Mouse (Mus musculus) intestine, embryonic 14.5 days (tissue): ENCODE measurements at regions not wholly inside any gene's neighbourhood (a gene's known extent, or its start where the extent isn't known, plus 50 kb on each side); places are given as distances from the start of the nearest gene placed in this dataset.

Experiments
- ATAC-seq: fragments of 200-750 bp; cut with Nextera tagmentation; replicated peaks from 2 replicates; pipeline ENCODE4 v1.8.0; 2017; ENCODE audit warnings: low read depth, moderate number of reproducible peaks, moderate TSS enrichment, moderate library complexity; ENCODE audit not compliant: low FRiP score, low TSS enrichment
- DNase-seq: peaks from one replicate; pipeline ENCODE4 v3.0.0-alpha.2; 2018; ENCODE audit warnings: low spot score
- H3K27ac ChIP-seq: fragments of 300-500 bp; sonication (generic); 2 replicates; pipeline ENCODE4 v1.5.1; 2014; ENCODE audit warnings: low read depth, mild to moderate bottlenecking, control low read depth
- H3K27me3 ChIP-seq: fragments of 300-500 bp; sonication (generic); replicated peaks from 2 replicates; pipeline ENCODE4 v1.6.1; 2014; ENCODE audit warnings: low read length, control low read depth; ENCODE audit not compliant: control insufficient read depth, insufficient read depth
- H3K36me3 ChIP-seq: fragments of 300-500 bp; sonication (generic); 2 replicates; pipeline ENCODE4 v1.6.1; 2014; ENCODE audit warnings: low read length, control low read depth; ENCODE audit not compliant: control insufficient read depth, insufficient read depth
- H3K4me1 ChIP-seq: fragments of 300-500 bp; sonication (generic); replicated peaks from 2 replicates; pipeline ENCODE4 v1.6.1; 2014; ENCODE audit warnings: low read length, control low read depth, mixed read lengths; ENCODE audit not compliant: control insufficient read depth, insufficient read depth
- H3K4me2 ChIP-seq: fragments of 300-500 bp; sonication (generic); 2 replicates; pipeline ENCODE4 v1.6.1; 2014; ENCODE audit warnings: low read length
- H3K4me3 ChIP-seq: fragments of 300-500 bp; sonication (generic); 2 replicates; pipeline ENCODE4 v1.5.1; 2014; ENCODE audit warnings: low read depth, low read length, control low read depth, mixed read lengths
- H3K9ac ChIP-seq: fragments of 300-500 bp; sonication (generic); 2 replicates; pipeline ENCODE4 v1.6.1; 2014; ENCODE audit warnings: mild to moderate bottlenecking, low read length
- H3K9me3 ChIP-seq: fragments of 300-500 bp; sonication (generic); 2 replicates; pipeline ENCODE4 v1.6.1; 2016; ENCODE audit warnings: low read length, control low read depth; ENCODE audit not compliant: control insufficient read depth
- WGBS: fragments of 180-500 bp; shearing (Covaris S2); extraction: QIAGEN DNeasy Blood & Tissue Kit; methylation state at CpG from one replicate; pipeline ENCODE4 v1.1.7; 2014; 5-methylcytosine and 5-hydroxymethylcytosine counted together

DNA sequence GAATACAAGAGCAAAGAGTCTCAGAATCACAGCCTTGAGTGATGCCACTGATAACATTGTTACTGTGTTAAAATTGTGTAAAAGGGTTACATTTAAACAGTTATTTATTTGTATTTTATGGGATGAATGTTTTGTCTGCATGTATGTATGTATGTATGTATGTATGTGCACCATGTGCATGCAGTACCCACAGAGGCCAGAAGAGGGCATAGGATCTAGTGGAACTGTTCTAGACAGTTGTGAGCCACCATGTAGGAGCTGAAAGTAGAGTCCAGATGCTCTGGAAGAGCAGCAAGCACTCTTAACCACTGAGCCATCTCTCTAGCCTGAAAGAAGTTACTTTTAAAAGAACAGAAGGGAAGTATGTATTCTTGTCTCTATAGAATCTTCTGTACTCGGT is 442.5 kb downstream of the Tmem132b start:
- Histone ChIP-seq H3K9ac (no peak overlapping the region), H3K36me3 (no peaks in the 10 kb centered on the region), H3K4me3 (no peak overlapping the region), H3K4me2 (no peak overlapping the region), H3K9me3 (peaks cover 7% of the 10 kb centered on the region; the same call in 1 of the 2 replicates), H3K27me3 (no peaks in the 10 kb centered on the region), H3K4me1 (no peaks in the 10 kb centered on the region), H3K27ac (no peak overlapping the region)
- 79% methylated on average over 1 of the region's 1 CpGs for WGBS
- no peak for ATAC-seq
- no peak for DNase-seq

DNA sequence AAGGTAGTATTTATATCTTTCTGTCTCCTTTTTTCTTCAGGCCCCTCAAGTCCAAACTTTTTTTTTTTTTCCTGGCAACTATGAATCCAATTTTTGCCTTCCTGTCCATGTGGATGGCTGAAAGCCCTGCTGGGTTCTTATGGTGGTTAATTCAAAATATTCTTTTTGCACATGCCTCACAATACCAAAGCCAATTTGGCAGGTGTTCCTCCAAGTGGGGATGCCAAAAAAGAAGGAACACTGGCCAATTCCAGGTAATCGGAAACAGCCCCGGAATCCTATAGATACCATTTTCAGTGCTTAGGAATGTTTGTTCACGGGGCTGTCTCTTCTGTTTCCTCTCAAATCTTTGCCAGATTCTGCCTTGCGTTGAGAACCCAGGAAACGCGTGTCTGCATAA is 448.2 kb downstream of the Tmem132b start:
- H3K4me1 ChIP-seq, result no peaks in the 10 kb centered on the region
- H3K36me3 ChIP-seq, result no peaks in the 10 kb centered on the region
- no peak overlapping the region for H3K4me2 ChIP-seq
- WGBS, result 86% methylated on average over 6 of the region's 6 CpGs
- ATAC-seq, result no peak
- no peak overlapping the region for H3K4me3 ChIP-seq
- H3K9ac ChIP-seq, result no peak overlapping the region
- H3K27me3 ChIP-seq, result no peaks in the 10 kb centered on the region
- peaks cover 3% of the 10 kb centered on the region; the same call in 1 of the 2 replicates for H3K9me3 ChIP-seq
- H3K27ac ChIP-seq, result no peak overlapping the region
- DNase-seq, result no peak

DNA sequence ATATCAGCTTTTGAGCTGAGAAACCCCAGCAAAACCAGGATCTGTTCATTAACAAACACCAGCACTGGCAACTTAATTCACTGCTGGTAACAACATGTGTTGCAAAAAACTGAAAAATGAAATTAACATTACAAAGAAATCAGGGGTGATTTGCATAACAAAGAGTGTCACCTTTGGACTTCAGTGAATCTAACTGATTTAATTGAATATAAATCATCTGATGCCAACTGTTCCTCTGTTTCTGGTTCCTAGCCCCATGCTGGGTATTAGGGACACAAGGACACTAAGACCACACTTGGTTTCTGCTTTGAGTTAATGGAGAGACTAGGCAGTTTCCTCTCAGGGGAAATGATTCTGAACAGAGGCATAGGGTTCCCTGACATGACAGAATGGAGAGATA is 453.8 kb downstream of the Tmem132b start:
- Histone ChIP-seq H3K4me1 (no peaks in the 10 kb centered on the region), H3K27ac (no peak overlapping the region), H3K4me3 (no peak overlapping the region), H3K27me3 (no peaks in the 10 kb centered on the region), H3K9ac (no peak overlapping the region), H3K36me3 (no peaks in the 10 kb centered on the region), H3K9me3 (no peaks in the 10 kb centered on the region), H3K4me2 (no peak overlapping the region)
- no peak for DNase-seq
- no peak for ATAC-seq

DNA sequence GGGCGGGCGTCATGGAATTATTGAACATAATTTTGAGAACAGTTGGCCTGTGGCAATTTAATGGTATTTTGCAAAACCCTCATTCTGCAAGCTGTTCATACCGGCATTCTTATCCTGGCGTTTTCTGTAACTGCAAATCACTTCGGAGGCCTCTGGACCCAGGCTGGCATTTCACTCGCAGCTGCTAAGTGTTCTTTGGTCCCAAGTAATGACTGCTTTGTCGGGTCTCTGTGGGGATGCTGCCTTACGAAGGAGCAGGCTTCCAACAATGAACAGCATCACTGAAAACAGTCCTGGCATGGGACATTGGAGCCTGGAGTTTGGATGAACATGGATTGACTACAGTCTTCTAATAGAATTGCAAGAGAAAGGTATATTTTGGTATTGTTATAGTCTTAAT is 465.6 kb downstream of the Tmem132b start:
- Histone ChIP-seq H3K36me3 (no peaks in the 10 kb centered on the region), H3K4me1 (no peaks in the 10 kb centered on the region), H3K4me2 (no peak overlapping the region), H3K27me3 (no peaks in the 10 kb centered on the region), H3K27ac (no peak overlapping the region), H3K9ac (no peak overlapping the region), H3K4me3 (no peak overlapping the region), H3K9me3 (no peaks in the 10 kb centered on the region)
- WGBS, result 65% methylated on average over 8 of the region's 8 CpGs
- ATAC-seq, result no peak
- DNase-seq, result no peak

DNA sequence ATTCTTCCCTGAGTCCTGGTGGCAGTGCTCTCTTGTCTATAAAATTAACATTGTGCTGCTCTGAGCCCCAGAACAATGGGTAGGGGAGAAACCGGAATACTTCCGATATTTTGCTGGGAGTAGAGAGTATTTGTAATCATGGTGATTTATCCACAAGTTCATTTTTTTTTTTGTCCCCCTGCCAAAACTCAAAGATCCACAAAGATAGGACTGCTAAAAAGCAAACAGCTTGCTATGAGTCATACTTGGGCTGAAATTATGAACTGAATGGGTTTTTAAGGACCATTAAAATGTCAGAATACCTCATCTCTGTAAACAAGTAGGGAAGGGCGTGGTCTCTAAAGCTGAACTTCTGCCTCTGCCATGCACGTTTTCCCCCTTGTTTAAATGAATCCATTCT is 476.3 kb downstream of the Tmem132b start:
- 49% methylated on average over 4 of the region's 4 CpGs for WGBS
- ATAC-seq, result no peak
- no peaks in the 10 kb centered on the region for H3K27me3 ChIP-seq

DNA sequence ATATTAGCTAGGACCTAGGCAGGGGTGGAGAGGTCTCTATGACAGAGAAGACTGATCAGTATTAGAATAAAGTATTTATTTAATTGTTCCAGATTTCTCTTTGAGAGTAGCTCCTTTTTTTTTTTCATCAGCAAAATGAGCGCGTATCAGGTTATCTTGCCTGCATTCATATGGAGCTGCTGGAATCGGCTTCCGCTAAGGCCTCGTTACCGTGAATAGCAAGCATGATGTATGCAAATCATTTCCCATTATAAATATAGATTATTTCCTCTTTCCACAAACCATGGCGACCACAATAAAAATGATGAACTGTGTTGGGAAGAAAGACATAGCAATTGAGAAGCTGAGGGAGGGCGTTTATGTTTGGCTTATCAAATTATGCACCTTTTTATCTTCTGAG is 476.7 kb downstream of the Tmem132b start:
- 91% methylated on average over 8 of the region's 8 CpGs for WGBS
- no peak overlapping the region for H3K27ac ChIP-seq

More for the DNA sequence above, 476.3 kb downstream of the Tmem132b start:
- no peak for DNase-seq
- H3K36me3 ChIP-seq, result no peaks in the 10 kb centered on the region
- no peak overlapping the region for H3K4me3 ChIP-seq
- H3K27ac ChIP-seq, result no peak overlapping the region
- no peak overlapping the region for H3K9ac ChIP-seq
- H3K4me2 ChIP-seq, result no peak overlapping the region
- no peaks in the 10 kb centered on the region for H3K4me1 ChIP-seq
- H3K9me3 ChIP-seq, result no peaks in the 10 kb centered on the region

DNA sequence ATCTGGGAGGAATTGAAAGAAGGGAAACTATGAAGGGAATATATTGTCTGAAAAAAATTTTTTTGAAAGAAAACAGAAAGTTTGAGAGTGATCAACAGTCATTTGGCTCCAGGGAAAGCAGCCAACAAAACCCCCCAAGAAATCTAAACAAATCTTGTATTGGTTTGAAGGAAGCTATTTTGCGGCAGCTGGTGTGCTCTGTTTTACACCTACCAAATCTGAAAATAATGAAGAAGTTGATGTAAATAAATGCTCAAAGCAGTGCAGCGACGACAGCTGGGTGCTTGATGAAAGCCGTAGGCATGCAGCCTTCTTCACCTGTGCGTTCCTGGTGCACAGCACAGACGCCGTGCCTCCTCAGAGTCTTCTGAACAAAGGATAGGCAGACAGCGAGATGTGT is 488.2 kb downstream of the Tmem132b start:
- H3K4me1 ChIP-seq, result no peaks in the 10 kb centered on the region
- H3K4me3 ChIP-seq, result no peak overlapping the region
- H3K27ac ChIP-seq, result no peak overlapping the region
- H3K9me3 ChIP-seq, result no peaks in the 10 kb centered on the region
- 76% methylated on average over 8 of the region's 8 CpGs for WGBS
- ATAC-seq, result no peak
- H3K4me2 ChIP-seq, result no peak overlapping the region
- H3K9ac ChIP-seq, result no peak overlapping the region
- no peak for DNase-seq
- no peaks in the 10 kb centered on the region for H3K27me3 ChIP-seq
- H3K36me3 ChIP-seq, result no peaks in the 10 kb centered on the region

More for the DNA sequence above, 476.7 kb downstream of the Tmem132b start:
- Histone ChIP-seq H3K27me3 (no peaks in the 10 kb centered on the region), H3K4me3 (no peak overlapping the region), H3K9ac (no peak overlapping the region), H3K36me3 (no peaks in the 10 kb centered on the region), H3K4me1 (no peaks in the 10 kb centered on the region), H3K4me2 (no peak overlapping the region), H3K9me3 (no peaks in the 10 kb centered on the region)
- no peak for ATAC-seq
- no peak for DNase-seq

DNA sequence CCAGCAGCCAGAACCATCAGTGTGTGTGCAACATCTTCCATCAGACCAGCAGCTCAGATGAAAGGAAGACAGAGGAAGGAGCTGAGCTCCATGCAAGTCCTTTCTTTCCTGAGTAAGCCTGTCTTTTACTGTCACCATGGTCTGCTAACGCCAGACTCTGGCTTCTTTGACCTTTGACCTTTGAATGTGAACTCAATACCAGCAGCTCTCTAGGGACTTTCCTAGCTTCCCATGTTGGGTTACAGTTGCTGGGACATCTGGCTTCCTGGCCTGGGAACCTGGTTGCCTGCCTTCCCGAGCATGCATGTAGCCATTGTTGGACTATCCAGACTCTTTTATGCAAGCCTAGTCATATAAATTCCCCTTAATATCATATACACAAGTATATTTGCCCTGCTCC is 492.3 kb downstream of the Tmem132b start:
- ATAC-seq (no peak), DNase-seq (no peak)
- no peak overlapping the region for H3K4me2 ChIP-seq
- 33% methylated on average over 2 of the region's 2 CpGs for WGBS
- no peak overlapping the region for H3K27ac ChIP-seq
- H3K9me3 ChIP-seq, result no peaks in the 10 kb centered on the region
- no peaks in the 10 kb centered on the region for H3K4me1 ChIP-seq
- no peaks in the 10 kb centered on the region for H3K36me3 ChIP-seq
- H3K9ac ChIP-seq, result no peak overlapping the region
- no peak overlapping the region for H3K4me3 ChIP-seq
- H3K27me3 ChIP-seq, result no peaks in the 10 kb centered on the region

DNA sequence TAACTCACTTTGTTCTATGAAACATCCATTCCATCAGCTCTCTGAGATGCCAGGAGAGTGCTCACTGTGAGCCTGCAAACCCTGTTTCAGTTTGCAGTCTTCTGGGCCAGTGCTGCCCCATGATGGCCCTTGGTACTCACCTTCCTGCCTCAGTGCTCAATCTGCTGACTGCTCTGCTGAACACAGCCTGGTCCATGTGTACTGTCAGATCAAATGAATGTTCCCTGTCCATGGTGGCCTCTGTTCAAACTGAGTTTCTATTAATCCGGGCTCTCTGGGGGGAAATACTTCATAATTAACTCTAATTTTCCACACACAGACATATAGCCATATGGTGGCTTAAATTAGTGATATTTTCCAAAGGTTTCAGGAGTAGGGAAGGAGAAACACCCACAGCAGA is 503.3 kb downstream of the Tmem132b start:
- ATAC-seq (no peak), DNase-seq (no peak)
- Histone ChIP-seq H3K4me3 (no peak overlapping the region), H3K9ac (no peak overlapping the region), H3K36me3 (no peaks in the 10 kb centered on the region), H3K4me1 (no peaks in the 10 kb centered on the region), H3K9me3 (0 out of 2 replicates have a peak, but pooled peaks cover 2% of the 10 kb centered on the region), H3K27me3 (no peaks in the 10 kb centered on the region), H3K4me2 (no peak overlapping the region), H3K27ac (no peak overlapping the region)
- 87% methylated on average over 1 of the region's 1 CpGs for WGBS
